Mouse (Mus musculus): ENCODE data around the gene Fut9.

DNA sequence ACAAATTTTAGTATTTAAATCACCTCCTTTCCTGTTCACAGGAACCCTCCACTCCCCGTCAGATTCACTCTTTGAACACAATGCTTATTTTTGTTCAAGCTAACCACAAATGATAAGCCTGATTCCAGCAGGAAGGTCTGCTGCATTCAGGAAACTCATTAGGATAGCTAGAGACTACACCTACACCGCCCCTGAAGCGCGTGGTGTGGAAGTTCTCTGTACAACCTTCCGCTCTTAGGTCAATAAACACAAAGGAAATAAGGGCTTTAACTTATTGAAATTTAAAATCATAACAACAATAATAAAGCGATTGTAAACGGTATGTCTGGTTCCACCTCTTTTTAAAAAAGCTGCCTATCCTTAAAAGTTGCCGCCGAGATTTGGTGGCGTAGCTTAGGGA lies 1.6 kb downstream of the Fut9 start:
- TF ChIP-seq CTCF (IDR thresholded peaks at IDR 0.05; ENCODE audit: borderline replicate concordance, control insufficient read depth, extremely low read depth, insufficient read depth, low read length, poor library complexity) (no peak), POLR2A (IDR thresholded peaks at IDR 0.05; ENCODE audit: control insufficient read depth, extremely low read depth, insufficient read depth, low read length, poor library complexity) (no peak)

All from thymus, adult 2 months (tissue).